Mouse (Mus musculus) macrophage (primary cell): ENCODE data around the gene Myo9b. TPM values are rescaled to one million over a fixed set of nuclear protein-coding genes. Genes with fewer than 3 reads are reported as not detected.

Experiments used
- H3K27ac ChIP-seq: fragments of 350-480 bp; formaldehyde crosslinking; 2 replicates; pipeline ENCODE4 v1.9.0; 2021
- H3K36me3 ChIP-seq: fragments of 350-480 bp; formaldehyde crosslinking; 2 replicates; pipeline ENCODE4 v1.9.0; 2021; ENCODE audit errors: inconsistent target
- H3K4me3 ChIP-seq: fragments of 350-480 bp; formaldehyde crosslinking; 2 replicates; pipeline ENCODE4 v1.9.0; 2021; ENCODE audit errors: inconsistent target
- H3K79me2 ChIP-seq: fragments of 350-480 bp; formaldehyde crosslinking; 2 replicates; pipeline ENCODE4 v1.9.0; 2021; ENCODE audit errors: inconsistent target
- WGBS: methylation state at CpG from one replicate; pipeline ENCODE4 v1.1.7; 2026; ENCODE audit warnings: inconsistent platforms; ENCODE audit not compliant: missing documents; 5-methylcytosine and 5-hydroxymethylcytosine counted together
- polyA plus RNA-seq: library from polyadenylated mRNA; stranded (reverse); fragments of 250-400 nt; gene quantifications from 3 replicates; pipeline ENCODE4 v1.2.4, GENCODE M21; 2018; ENCODE audit warnings: inconsistent platforms

Myo9b gene
- polyA plus RNA-seq, 1 experiment from 2014 or later = 105 TPM

- peak within 1 kb of the TSS; percentile 97 for H3K27ac ChIP-seq
- H3K4me3 ChIP-seq = peak within 1 kb of the TSS; percentile 75
- WGBS = under 1% methylated on average over 56 of the region's 56 CpGs
Observed at GRCm38 (mm10) chr8:71366771-71367528, 94.4 kb downstream of the Myo9b start, which contains the start of gene Use1. TSS of gene Use1 (plus strand) at chr8:71366848.

DNA sequence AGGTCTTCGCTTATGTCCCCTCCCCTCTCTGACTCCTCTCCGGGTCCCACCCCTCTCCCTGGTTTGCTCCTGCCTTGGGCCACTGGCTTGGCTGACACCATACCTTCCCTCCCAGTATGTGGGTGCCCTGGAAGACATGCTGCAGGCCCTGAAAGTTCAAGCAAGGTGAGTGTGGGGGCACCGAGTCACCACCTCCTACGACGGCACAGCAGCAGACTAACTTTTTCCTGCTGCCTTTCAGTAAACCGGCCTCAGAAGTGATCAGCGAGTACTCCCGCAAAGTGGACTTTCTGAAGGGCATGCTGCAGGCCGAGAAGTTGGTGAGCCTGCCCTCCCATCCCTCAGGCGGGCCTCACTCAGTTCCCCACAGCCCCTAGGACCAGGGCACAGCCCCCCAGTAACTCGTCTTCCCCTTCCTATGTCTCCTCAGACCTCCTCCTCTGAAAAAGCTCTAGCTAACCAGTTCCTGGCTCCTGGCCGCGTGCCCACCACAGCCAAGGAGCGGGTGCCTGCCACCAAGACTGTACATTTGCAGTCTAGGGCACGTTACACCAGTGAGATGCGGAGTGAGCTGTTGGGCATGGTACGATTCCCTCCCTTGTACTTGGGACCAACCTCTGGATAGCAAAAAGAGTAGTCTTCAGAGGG, 95.1 kb downstream of the Myo9b start:
- Histone ChIP-seq H3K4me3 (peak overlapping the region; percentile 75), H3K79me2 (peaks cover 13% of the 10 kb centered on the region; the same call in 1 of the 2 replicates), H3K27ac (peak overlapping the region; percentile 97), H3K36me3 (peaks cover 8% of the 10 kb centered on the region; the same call in 1 of the 2 replicates)
- 18% methylated on average over 17 of the region's 17 CpGs for WGBS

More at GRCm38 (mm10) chr8:71366771-71367528, 94.4 kb downstream of the Myo9b start, which contains the start of gene Use1:
- Histone ChIP-seq H3K79me2 (peaks cover 13% of the 10 kb centered on the region; the same call in 1 of the 2 replicates), H3K36me3 (peaks cover 8% of the 10 kb centered on the region; the same call in 1 of the 2 replicates)

DNA sequence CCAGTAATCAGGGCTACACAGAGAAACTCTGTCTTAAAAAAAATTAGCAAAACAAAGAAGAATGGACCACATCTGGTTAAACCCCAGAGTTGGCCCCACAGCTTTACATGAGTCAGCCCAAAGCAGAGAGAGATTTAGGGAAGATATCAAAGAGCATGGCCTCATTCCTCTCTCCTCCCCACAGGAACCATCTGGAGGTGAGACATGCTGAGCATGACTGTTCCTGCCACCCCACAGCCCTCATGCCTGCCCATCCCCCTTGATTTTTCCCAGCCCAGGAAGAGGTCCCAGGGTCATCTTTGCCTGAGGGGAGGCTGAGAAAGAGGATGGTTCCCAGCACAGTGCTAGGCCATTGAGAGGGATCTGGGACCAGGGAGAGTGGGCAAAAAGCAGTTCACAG, 95.9 kb downstream of the Myo9b start:
- Histone ChIP-seq H3K4me3 (peak overlapping the region; percentile 75), H3K36me3 (peaks cover 8% of the 10 kb centered on the region; the same call in 1 of the 2 replicates), H3K79me2 (peaks cover 13% of the 10 kb centered on the region; the same call in 1 of the 2 replicates), H3K27ac (peak overlapping the region; percentile 97)

DNA sequence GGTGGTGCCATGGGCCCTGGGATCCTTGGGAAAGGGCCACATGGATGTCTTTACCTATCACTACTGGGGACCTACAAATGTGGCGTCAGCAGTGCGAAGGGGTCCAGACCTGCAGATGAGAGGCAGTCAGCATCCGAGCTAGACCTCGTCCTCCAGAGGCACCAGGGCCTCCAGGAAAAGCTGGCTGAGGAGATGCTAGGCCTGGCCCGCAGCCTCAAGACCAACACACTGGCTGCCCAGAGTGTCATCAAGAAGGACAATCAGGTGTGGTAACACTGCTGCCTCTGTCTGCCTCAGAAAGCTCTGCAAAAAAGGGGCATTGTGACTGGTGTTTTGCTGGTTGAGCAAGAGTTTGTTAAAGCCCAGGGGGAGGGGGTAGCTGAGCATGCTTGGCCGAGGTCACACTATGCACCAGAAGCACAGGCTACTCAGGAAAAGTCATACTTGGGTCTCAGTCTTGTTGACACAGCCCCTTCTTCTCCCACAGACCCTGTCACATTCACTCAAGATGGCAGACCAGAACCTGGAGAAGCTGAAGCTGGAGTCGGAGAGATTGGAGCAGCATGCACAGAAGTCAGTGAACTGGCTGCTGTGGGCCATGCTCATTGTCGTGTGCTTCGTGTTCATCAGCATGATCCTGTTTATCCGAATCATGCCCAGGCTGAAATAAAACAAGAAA, 96.7 kb downstream of the Myo9b start:
- 93% methylated on average over 10 of the region's 10 CpGs for WGBS
- Histone ChIP-seq H3K79me2 (peaks cover 13% of the 10 kb centered on the region; the same call in 1 of the 2 replicates), H3K36me3 (peaks cover 8% of the 10 kb centered on the region; the same call in 1 of the 2 replicates), H3K4me3 (no peak overlapping the region), H3K27ac (peak overlapping the region; percentile 97)

DNA sequence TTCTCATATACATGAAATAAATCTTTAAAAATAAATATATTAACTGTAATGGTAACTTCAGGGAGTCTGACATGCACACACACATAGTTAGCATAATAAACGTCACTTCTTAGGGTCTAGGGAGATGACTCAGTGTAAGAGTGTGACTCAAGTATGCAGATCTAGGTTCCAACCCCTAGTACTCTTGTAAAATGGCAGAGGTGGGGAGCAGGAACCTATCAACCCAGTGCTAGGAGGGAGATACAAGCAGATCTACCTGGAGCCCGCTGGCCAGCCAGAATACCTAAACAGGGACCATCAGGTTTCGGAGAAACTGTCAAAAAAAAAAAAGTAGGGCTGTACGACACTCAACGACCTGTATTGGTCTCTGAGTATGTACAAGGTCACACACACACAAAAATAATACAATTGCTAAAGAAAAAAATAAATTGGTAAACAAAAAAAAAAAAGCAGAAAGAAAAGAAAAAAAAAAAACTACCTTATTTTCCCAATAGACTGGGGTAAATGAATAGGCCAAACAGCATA, 98.3 kb downstream of the Myo9b start:
- 7% methylated on average over 3 of the region's 5 CpGs for WGBS
- H3K36me3 ChIP-seq = peaks cover 8% of the 10 kb centered on the region; the same call in 1 of the 2 replicates
- H3K27ac ChIP-seq = peak overlapping the region; percentile 47
- H3K4me3 ChIP-seq = peak overlapping the region; percentile 29
- peaks cover 13% of the 10 kb centered on the region; the same call in 1 of the 2 replicates for H3K79me2 ChIP-seq

DNA sequence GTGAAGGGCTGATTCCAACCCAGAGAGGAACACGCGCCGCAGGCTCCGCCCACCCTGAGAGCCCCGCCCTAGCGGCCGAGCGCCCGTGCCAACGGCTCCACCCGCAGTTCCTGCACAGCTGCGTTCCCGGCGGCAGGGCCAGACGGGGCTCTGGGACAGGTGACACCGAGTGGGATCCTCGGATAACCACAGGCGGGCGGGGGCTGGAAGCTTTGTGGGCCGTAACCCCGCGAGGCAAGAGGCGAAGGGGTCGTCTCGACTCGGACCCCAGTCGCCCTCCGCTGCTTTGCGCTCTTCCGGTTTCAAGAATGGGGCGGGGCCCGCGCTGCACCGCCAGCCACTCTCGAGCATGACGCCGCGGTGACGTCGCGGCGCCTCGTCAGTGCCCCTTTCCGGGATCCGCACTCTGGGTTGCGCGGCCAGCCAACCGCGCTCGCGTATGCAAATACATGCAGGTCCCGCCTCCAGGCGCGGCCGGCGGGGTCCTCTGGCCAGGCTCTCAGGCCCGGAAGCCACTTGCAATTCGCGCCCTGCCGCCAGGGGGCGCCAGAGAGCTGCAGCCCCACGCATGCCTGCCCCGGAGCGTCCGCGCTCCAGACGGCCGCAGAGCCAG, 98.8 kb downstream of the Myo9b start, which contains the start of gene Ocel1:
Gene Ocel1 (plus strand): TSS at position 63 of the 613 bp plus-strand sequence.
- H3K27ac ChIP-seq = peak within 1 kb of the TSS; percentile 62
- peak within 1 kb of the TSS; percentile 29 for H3K4me3 ChIP-seq
- H3K79me2 ChIP-seq = peaks cover 13% of the 10 kb centered on the region; the same call in 1 of the 2 replicates
- under 1% methylated on average over 65 of the region's 68 CpGs for WGBS
- peaks cover 8% of the 10 kb centered on the region; the same call in 1 of the 2 replicates for H3K36me3 ChIP-seq

DNA sequence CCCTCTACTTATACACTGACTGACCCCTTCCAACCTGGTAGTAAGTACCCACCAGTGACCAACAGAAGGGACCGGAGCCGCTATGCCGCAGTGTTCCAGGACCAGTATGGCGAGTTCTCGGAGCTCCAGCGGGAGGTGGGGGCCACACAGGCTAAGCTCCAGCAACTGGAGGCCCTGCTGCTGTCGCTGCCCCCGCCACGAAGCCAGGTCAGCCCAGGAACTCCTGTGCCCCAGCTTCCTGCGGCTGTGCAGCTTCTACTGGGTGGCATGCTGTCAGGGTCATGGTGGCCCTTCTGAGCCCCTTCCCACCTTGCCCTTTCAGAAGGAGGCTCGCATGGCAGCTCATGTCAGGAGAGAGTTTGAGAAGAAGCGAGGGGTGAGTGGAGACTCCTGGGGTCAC, 99.9 kb downstream of the Myo9b start:
- WGBS = 97% methylated on average over 10 of the region's 12 CpGs
- no peak overlapping the region for H3K27ac ChIP-seq
- H3K79me2 ChIP-seq = peaks cover 13% of the 10 kb centered on the region; the same call in 1 of the 2 replicates
- no peak overlapping the region for H3K4me3 ChIP-seq
- peaks cover 8% of the 10 kb centered on the region; the same call in 1 of the 2 replicates for H3K36me3 ChIP-seq

- peaks cover 13% of the 10 kb centered on the region; the same call in 1 of the 2 replicates for H3K79me2 ChIP-seq
- no peak overlapping the region for H3K4me3 ChIP-seq
- 100% methylated on average over 3 of the region's 3 CpGs for WGBS
- H3K36me3 ChIP-seq = peaks cover 8% of the 10 kb centered on the region; the same call in 1 of the 2 replicates
- no peak overlapping the region for H3K27ac ChIP-seq
Observed at GRCm38 (mm10) chr8:71373000-71373399, 100.5 kb downstream of the Myo9b start.

- Histone ChIP-seq H3K36me3 (peaks cover 1% of the 10 kb centered on the region; the same call in 1 of the 2 replicates), H3K4me3 (no peak overlapping the region), H3K27ac (no peak overlapping the region), H3K79me2 (peaks cover 2% of the 10 kb centered on the region; the same call in 1 of the 2 replicates)
- WGBS = 89% methylated on average over 17 of the region's 17 CpGs
Observed at GRCm38 (mm10) chr8:71374616-71375206, 102.2 kb downstream of the Myo9b start.

DNA sequence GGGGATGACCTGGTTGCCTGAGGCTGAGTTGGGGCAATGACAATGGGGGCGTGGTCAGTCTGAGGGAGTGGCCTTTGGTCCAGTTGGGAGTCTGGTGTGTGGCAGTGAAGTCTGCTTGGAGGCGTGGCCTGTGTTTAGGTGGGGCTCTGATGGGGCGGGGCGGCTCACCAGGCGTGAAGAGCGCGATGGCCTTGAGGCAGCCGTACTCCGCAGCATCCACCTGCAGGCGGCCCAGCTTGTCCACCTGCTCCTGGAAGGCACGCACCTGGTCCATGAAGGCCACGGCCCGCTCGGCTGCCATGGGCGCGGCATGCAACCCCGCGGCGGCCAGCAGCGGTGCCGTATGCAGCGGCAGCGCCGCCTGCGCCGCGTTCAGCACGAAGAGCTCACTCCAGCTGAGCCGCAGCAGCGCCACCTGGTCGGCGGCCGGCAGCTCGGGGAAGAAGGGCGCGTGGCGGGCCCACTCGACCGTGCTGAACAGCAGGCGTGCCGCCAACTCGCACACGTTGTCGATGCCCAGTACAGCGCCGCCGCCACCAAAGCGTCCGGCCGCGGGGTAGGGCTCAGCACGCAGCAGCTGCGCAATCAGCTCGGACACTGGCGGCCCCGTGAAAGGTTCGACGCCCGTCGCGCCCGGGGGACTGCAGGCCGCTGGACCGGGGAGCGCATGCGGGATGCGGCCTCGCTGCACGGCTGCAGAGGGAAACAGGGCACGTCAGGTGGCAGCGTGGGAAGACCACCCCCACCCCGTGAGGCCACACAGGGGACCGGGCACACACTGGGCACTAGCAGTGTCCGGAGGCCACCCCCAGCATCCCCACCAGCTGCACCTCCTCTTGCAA, 103.3 kb downstream of the Myo9b start:
- Histone ChIP-seq H3K36me3 (no peaks in the 10 kb centered on the region), H3K27ac (no peak overlapping the region), H3K79me2 (no peaks in the 10 kb centered on the region), H3K4me3 (no peak overlapping the region)
- WGBS = 21% methylated on average over 74 of the region's 74 CpGs

DNA sequence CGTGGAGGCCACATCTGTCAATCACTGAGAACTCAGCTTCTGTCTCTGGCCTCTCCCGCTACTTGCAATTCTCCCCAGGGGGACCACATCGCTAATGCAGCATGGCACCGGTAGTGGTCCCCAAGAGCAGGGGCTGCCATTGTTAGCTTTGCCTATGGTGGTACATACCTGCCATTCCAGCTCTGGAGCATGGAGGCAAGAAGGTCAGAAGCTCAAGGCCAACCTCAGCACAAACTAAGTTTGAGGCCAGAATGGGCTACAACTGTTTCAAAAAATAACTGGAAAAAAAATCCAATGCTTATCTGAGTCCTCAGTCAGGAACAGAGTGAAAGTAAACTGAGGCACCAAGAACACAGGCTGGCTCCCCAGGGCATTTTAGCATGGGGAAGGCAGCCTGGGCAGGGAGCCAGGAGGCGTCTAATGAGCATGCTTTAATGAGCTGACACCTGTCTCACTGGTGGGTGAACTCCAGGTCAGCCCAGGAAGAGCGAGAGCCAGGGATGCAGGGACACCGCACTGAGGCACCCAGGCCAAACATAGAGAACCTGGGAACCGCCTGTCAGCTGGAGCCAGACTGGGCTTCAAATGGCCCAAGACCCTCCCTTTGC, 104.0 kb downstream of the Myo9b start:
- H3K36me3 ChIP-seq = no peaks in the 10 kb centered on the region
- no peak overlapping the region for H3K4me3 ChIP-seq
- no peak overlapping the region for H3K27ac ChIP-seq
- H3K79me2 ChIP-seq = no peaks in the 10 kb centered on the region
- 75% methylated on average over 8 of the region's 8 CpGs for WGBS

- Histone ChIP-seq H3K4me3 (no peak overlapping the region), H3K36me3 (no peaks in the 10 kb centered on the region), H3K79me2 (no peaks in the 10 kb centered on the region), H3K27ac (no peak overlapping the region)
- WGBS = 96% methylated on average over 4 of the region's 4 CpGs
Observed at GRCm38 (mm10) chr8:71379008-71379407, 106.5 kb downstream of the Myo9b start.
